Mouse (Mus musculus) megakaryocyte, embryonic 14.5 days (primary cell): ENCODE data around the gene Dazap1. TPM values are rescaled to one million over a fixed set of nuclear protein-coding genes. Genes with fewer than 3 reads are reported as not detected.

Experiments
- H3K27me3 ChIP-seq: replicated peaks from 2 replicates; pipeline ENCODE3; 2012; ENCODE audit warnings: inconsistent platforms
- H3K36me3 ChIP-seq: replicated peaks from 2 replicates; pipeline ENCODE3; 2012; ENCODE audit warnings: low read length, inconsistent platforms, mixed read lengths
- H3K4me1 ChIP-seq: 2 replicates; pipeline ENCODE4 v1.6.1; 2012; ENCODE audit warnings: inconsistent platforms
- H3K4me3 ChIP-seq: replicated peaks from 2 replicates; pipeline ENCODE3; 2012; ENCODE audit warnings: moderate library complexity, mild to moderate bottlenecking, inconsistent platforms
- H3K9me3 ChIP-seq: 2 replicates; pipeline ENCODE4 v1.6.1; 2012; ENCODE audit warnings: inconsistent platforms
- FLI1 ChIP-seq: IDR thresholded peaks from 2 replicates; pipeline ENCODE4 v1.6.1; 2012; ENCODE audit warnings: low read length, inconsistent platforms, mixed read lengths
- GATA1 ChIP-seq: IDR thresholded peaks from 3 replicates; pipeline ENCODE4 v1.6.1; 2012; ENCODE audit warnings: mixed read lengths, low read length, inconsistent platforms, borderline replicate concordance
- polyA plus RNA-seq: library from polyadenylated mRNA; stranded (reverse); fragments of >175 nt; gene quantifications from 2 replicates; pipeline ENCODE4 v1.2.3, GENCODE M21; 2012; ENCODE audit warnings: low replicate concordance; ENCODE audit not compliant: insufficient read depth

Dazap1 gene
- polyA plus RNA-seq, 1 experiment, result 552 TPM

- H3K36me3 ChIP-seq, result peaks cover 76% of the 10 kb centered on the region
- no peaks in the 10 kb centered on the region for H3K27me3 ChIP-seq
- no peaks in the 10 kb centered on the region for H3K9me3 ChIP-seq
- peaks cover 92% of the 10 kb centered on the region for H3K4me1 ChIP-seq
- TF ChIP-seq GATA1, result no peak
- no peak for TF ChIP-seq FLI1
- H3K4me3 ChIP-seq, result peak overlapping the region; percentile 83
Observed at GRCm38 (mm10) chr10:80270734-80271181, 9.5 kb downstream of the Dazap1 start.

- no peaks in the 10 kb centered on the region for H3K9me3 ChIP-seq
- peaks cover 91% of the 10 kb centered on the region for H3K4me1 ChIP-seq
- H3K27me3 ChIP-seq, result no peaks in the 10 kb centered on the region
- H3K36me3 ChIP-seq, result peaks cover 81% of the 10 kb centered on the region
- peak overlapping the region; percentile 0 for H3K4me3 ChIP-seq
- no peak for TF ChIP-seq FLI1
- no peak for TF ChIP-seq GATA1
Observed at GRCm38 (mm10) chr10:80271186-80271843, 10.0 kb downstream of the Dazap1 start.

GRCm38 (mm10) chr10:80271870-80272585 is 10.7 kb downstream of the Dazap1 start:
- H3K4me3 ChIP-seq, result no peak overlapping the region
- no peaks in the 10 kb centered on the region for H3K9me3 ChIP-seq
- no peaks in the 10 kb centered on the region for H3K27me3 ChIP-seq
- peaks cover 85% of the 10 kb centered on the region for H3K36me3 ChIP-seq
- peaks cover 84% of the 10 kb centered on the region for H3K4me1 ChIP-seq
- TF ChIP-seq GATA1 (no peak), FLI1 (no peak)

GRCm38 (mm10) chr10:80273847-80274246 is 12.6 kb downstream of the Dazap1 start:
- H3K36me3 ChIP-seq, result peaks cover 88% of the 10 kb centered on the region
- H3K4me3 ChIP-seq, result peak overlapping the region; percentile 59
- peaks cover 76% of the 10 kb centered on the region for H3K4me1 ChIP-seq
- no peaks in the 10 kb centered on the region for H3K27me3 ChIP-seq
- H3K9me3 ChIP-seq, result no peaks in the 10 kb centered on the region
- TF ChIP-seq FLI1, result no peak
- no peak for TF ChIP-seq GATA1

- Histone ChIP-seq H3K4me3 (no peak overlapping the region), H3K9me3 (no peaks in the 10 kb centered on the region), H3K4me1 (peaks cover 70% of the 10 kb centered on the region), H3K36me3 (peaks cover 91% of the 10 kb centered on the region), H3K27me3 (no peaks in the 10 kb centered on the region)
- TF ChIP-seq GATA1 (no peak), FLI1 (no peak)
Observed at GRCm38 (mm10) chr10:80276238-80276637, 15.0 kb downstream of the Dazap1 start.

GRCm38 (mm10) chr10:80278390-80278789 is 17.1 kb downstream of the Dazap1 start:
- H3K36me3 ChIP-seq, result peaks cover 96% of the 10 kb centered on the region
- peak overlapping the region; percentile 42 for H3K4me3 ChIP-seq
- H3K4me1 ChIP-seq, result peaks cover 65% of the 10 kb centered on the region
- no peaks in the 10 kb centered on the region for H3K9me3 ChIP-seq
- TF ChIP-seq FLI1 (no peak), GATA1 (no peak)
- H3K27me3 ChIP-seq, result no peaks in the 10 kb centered on the region

- H3K4me3 ChIP-seq, result no peak overlapping the region
- TF ChIP-seq FLI1, result no peak
- TF ChIP-seq GATA1, result no peak
- peaks cover 96% of the 10 kb centered on the region for H3K36me3 ChIP-seq
- no peaks in the 10 kb centered on the region for H3K9me3 ChIP-seq
- H3K4me1 ChIP-seq, result peaks cover 62% of the 10 kb centered on the region
- no peaks in the 10 kb centered on the region for H3K27me3 ChIP-seq
Observed at GRCm38 (mm10) chr10:80279273-80279672, 18.0 kb downstream of the Dazap1 start.

- Histone ChIP-seq H3K4me1 (peaks cover 55% of the 10 kb centered on the region), H3K36me3 (peaks cover 97% of the 10 kb centered on the region), H3K9me3 (no peaks in the 10 kb centered on the region), H3K27me3 (no peaks in the 10 kb centered on the region), H3K4me3 (no peak overlapping the region)
- TF ChIP-seq FLI1 (no peak), GATA1 (no peak)
Observed at GRCm38 (mm10) chr10:80281304-80281703, 20.0 kb downstream of the Dazap1 start.

GRCm38 (mm10) chr10:80281921-80282371 is 20.7 kb downstream of the Dazap1 start:
- no peak overlapping the region for H3K4me3 ChIP-seq
- TF ChIP-seq FLI1 (no peak), GATA1 (no peak)
- H3K27me3 ChIP-seq, result no peaks in the 10 kb centered on the region
- H3K36me3 ChIP-seq, result peaks cover 98% of the 10 kb centered on the region
- no peaks in the 10 kb centered on the region for H3K9me3 ChIP-seq
- peaks cover 59% of the 10 kb centered on the region for H3K4me1 ChIP-seq
